Mouse (Mus musculus) adipocyte (in vitro differentiated cells): Measurements from ENCODE around the gene 1700028K03Rik.

Source experiments
- DNase-seq: peaks from one replicate; pipeline ENCODE4 v3.0.0-alpha.2; 2016; ENCODE audit warnings: low spot score

The 1700028K03Rik gene

GRCm38 (mm10) chr5:107534581-107534980 is at the start of gene 1700028K03Rik:
Gene 1700028K03Rik (plus strand): TSS chr5:107534709.
- DNase-seq, result no peak

- DNase-seq, result no peak
These were observed 45.5 kb upstream of the 1700028K03Rik start for GRCm38 (mm10) chr5:107488996-107489395.

GRCm38 (mm10) chr5:107491036-107491435 is 43.5 kb upstream of the 1700028K03Rik start:
- DNase-seq, result no peak

DNA sequence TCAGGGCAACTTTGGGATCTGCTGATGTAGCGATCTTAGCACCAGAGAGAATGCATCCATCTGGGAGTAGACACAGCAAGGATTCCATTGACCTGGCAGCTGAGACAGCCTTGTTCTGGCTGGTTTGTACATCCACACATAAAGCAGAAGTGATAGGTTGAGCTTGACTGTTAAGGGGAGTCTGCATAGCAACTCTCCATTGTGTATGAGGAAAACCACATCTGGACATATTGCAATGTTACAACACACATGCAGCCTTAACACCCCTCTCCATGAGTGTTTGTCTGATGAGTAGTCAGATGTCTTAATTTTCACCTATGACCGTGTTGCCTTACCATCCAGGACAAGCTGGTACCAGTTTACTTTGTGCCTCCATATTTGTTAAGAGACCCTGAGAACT is 42.0 kb upstream of the 1700028K03Rik start:
- DNase-seq, result no peak

DNA sequence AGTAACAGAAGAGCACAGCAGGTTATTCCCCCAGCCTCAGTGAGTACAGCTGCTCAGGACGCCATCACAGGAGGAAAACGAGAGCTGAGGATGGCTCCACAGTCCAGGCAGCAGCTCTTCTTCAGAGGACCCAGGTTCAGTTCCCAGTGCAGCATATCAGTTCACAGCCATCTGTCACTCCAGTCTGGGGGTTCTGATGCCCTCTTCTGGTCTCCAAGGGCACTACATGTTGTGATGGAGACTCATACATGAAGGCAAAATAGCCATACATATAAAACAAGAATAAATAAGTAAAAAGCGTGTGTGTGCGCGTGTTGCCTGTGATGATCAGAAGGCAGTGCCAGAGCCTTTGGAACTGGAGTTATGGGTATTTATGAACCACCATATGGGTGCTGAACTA is 39.8 kb upstream of the 1700028K03Rik start:
- DNase-seq, result no peak

- no peak for DNase-seq
These were observed 38.5 kb upstream of the 1700028K03Rik start for GRCm38 (mm10) chr5:107496047-107496446.

GRCm38 (mm10) chr5:107497519-107498501 is 36.7 kb upstream of the 1700028K03Rik start:
- no peak for DNase-seq

- DNase-seq, result no peak
These were observed 35.7 kb upstream of the 1700028K03Rik start for GRCm38 (mm10) chr5:107498806-107499310.

- DNase-seq, result no peak
These were observed 34.5 kb upstream of the 1700028K03Rik start for GRCm38 (mm10) chr5:107499891-107500535.

DNA sequence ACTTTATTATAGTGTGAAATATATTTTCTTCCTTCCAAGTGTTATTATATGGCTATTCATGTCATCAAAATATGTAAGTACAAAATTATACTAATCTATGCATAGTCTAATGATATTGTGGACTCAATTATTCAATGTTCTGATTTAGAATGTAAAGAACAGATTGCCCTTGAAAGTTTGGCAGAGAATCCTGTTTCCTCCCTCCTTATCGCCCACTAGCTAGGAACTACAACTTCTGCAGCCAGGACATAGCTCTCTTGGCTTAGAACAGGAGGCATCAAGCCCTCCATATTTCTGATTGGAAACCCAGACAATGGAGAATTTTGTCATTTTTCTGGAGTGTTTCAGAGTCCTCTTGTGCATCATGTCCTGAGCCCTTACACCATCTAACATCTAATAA is 33.8 kb upstream of the 1700028K03Rik start:
- DNase-seq, result no peak

GRCm38 (mm10) chr5:107507321-107507720 is 27.2 kb upstream of the 1700028K03Rik start, which contains the start of gene Gm42669:
Gene Gm42669 (plus strand): TSS chr5:107507621.
- DNase-seq, result no peak

DNA sequence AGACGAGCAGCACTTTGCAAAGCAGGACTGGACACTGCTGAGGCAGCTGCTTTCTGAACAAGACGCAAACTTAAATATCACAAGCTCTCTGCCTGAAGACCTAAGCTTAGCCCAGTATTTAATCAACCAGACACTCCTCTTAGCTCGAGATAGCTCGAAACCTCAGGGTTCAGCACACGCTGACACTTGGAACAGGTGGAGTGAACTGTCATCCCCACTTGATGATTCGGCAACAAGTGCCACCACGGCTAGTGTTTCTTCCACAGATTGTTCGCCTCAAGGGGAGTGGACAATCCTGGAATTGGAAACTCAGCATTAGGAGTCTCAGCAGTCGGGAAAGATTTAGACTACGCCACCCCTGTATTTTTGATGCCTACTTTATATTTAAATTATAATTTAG is 24.0 kb upstream of the 1700028K03Rik start:
- no peak for DNase-seq

- no peak for DNase-seq
These were observed 23.2 kb upstream of the 1700028K03Rik start for GRCm38 (mm10) chr5:107511326-107511725.

- DNase-seq, result peak; percentile 43
These were observed 20.9 kb upstream of the 1700028K03Rik start for GRCm38 (mm10) chr5:107513583-107513982.

- DNase-seq, result no peak
These were observed 19.1 kb upstream of the 1700028K03Rik start for GRCm38 (mm10) chr5:107515453-107515852.

DNA sequence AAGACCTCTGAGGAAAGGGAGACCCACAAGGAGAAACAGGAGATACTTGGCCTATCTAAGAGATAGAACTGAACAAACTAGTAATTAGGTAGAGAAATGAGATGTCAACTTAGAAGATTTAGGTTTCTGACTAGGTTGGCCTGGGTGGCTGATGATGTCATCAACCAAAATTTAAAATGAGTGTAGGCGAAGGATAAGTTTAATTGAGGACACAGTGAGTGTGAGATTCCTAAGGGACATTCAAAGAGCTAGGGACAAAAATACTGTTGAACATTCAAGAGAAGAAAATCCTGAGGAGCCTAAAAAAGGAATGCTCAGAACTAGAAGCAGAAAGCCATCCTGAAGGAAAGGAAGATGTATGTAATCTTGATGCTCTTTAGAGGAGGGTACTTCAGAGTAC is 18.4 kb upstream of the 1700028K03Rik start:
- DNase-seq, result no peak

DNA sequence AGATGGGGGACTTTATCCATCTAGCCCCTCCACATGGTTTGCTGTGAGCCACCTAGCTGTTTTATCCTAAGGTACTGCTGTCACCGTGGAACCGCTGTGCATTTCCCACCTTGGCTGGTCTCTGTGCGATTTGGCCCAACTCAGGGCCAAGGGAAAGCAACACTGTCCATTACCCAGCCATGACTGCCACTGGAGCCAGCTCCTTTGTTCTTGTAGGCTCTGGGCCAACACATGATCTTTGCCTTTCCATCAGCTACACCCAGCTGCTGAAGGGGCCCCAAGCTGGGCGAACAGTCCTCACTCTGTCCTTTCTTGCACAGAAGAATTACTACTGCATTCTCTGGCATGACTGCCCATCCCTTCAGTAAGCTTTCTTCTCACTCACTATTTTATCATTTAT is 15.9 kb upstream of the 1700028K03Rik start:
- DNase-seq, result peak; percentile 65

DNA sequence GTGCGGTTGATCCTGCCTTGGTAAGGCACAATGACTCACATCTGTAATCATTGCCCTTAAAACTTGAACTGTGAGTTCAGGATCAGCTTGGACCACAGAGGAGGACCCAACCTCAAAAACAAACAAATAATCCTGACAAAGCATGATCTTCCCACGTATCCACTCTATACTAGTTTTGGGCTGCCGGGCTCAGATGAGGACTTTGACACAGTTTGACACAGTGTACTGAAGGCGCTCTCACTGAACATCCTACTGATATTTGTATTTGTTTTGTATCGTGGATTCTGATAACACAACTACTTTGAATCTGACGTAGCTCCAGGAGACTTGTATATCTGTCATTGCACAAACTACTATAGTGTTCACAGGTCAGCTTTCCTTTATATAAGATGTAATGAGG is 13.1 kb upstream of the 1700028K03Rik start:
- no peak for DNase-seq

DNA sequence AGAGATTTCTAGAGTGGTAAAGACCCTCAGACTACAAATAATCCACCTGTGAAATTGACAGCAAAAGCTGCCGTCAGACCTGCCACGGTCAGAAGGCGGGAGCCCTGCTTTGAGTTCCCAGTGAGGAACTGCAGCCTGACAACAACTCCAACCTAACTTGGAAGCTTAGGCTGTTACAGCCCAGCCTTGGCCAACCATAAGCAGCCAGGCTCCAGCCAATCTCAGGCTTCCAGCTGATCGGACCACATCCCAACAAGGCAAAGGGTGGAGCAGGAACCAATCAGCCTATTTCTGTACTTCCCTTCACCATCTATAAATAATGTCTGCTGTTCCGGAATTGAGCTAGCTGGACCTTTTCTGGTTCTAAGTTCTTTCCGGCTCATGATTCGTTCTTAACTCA is 12.6 kb upstream of the 1700028K03Rik start:
- DNase-seq, result no peak

DNA sequence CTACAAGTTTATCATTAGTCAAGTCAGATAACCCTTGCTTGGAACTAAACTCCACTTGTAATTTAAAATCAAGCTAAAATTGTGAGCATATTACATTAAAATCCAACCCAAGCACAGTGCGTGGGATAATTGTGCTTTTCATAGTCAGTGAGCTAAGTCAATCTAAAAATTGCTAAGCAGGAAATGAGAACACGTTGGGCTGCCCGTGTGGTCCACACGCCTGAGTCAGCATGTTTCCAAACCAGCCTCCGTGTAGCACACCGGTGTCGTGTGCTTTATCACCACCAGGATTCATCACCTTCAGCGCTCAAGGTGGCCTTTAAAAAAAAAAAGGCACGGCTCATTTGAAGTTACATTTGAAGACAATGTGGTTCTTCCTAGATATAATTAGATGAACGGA is 10.2 kb upstream of the 1700028K03Rik start:
- DNase-seq, result no peak

GRCm38 (mm10) chr5:107528856-107529255 is 5.7 kb upstream of the 1700028K03Rik start:
- DNase-seq, result no peak

DNA sequence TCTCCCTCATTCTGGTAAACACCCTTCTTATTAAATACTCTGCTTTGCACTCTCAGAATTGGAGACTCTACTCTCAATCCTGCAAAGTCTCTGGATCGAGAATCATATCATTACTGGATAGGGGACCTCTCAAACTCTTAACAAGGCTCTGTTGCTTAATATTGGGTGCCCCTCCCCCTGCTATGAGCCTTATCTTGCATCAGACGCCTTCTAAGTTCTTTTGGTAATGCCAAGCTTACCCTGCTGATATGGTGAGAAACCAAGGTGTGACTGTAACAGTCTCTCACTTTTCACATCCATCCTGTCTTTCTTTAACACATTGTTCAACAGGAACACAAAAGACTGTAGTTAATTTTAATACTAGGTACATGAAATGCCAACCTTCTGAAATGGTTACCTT is 919 bp upstream of the 1700028K03Rik start:
- no peak for DNase-seq

DNA sequence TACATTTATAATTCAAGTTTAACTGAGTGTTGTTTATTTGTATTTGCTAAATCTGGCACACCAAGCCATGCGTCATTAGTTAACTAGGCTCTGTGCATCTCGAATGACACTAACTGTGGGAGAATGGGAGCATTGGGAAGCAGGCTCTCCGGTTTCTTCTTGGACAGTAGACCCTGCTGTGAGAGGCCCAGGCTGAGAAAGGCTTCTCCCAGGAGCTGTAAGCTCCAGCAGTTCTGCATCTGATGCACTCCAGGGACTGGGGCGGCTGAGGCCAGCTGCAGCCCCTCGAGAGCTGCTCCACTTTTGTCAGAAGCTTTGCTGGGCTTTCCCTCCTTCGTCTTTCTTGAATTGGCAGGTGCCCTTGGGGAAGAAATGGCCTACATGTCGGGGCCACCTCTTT is 7.2 kb downstream of the 1700028K03Rik start:
- DNase-seq, result no peak
